Mouse (Mus musculus) thymus, adult 2 months (tissue): ENCODE results near the gene Cactin. TPM values are rescaled to one million over a fixed set of nuclear protein-coding genes. Genes with fewer than 3 reads are reported as not detected.

ENCODE experiments used
- DNase-seq: peaks from one replicate; pipeline ENCODE4 v3.0.0; 2021
- H3K27ac ChIP-seq: fragments of 200-500 bp; 2 replicates; pipeline ENCODE4 v1.5.1; 2012; ENCODE audit warnings: low read length, control low read depth; ENCODE audit not compliant: control insufficient read depth, insufficient read depth
- H3K27me3 ChIP-seq: fragments of 200-500 bp; 2 replicates; pipeline ENCODE4 v1.6.1; 2012; ENCODE audit warnings: mild to moderate bottlenecking, low read length, moderate library complexity, mixed read lengths; ENCODE audit not compliant: control insufficient read depth, insufficient read depth
- H3K36me3 ChIP-seq: fragments of 200-500 bp; 2 replicates; pipeline ENCODE4 v1.6.1; 2012; ENCODE audit warnings: mild to moderate bottlenecking, low read length, moderate library complexity; ENCODE audit not compliant: control insufficient read depth, insufficient read depth
- H3K4me1 ChIP-seq: fragments of 200-500 bp; replicated peaks from 2 replicates; pipeline ENCODE4 v1.6.1; 2012; ENCODE audit warnings: low read length; ENCODE audit not compliant: control insufficient read depth, insufficient read depth
- H3K4me3 ChIP-seq: fragments of 200-500 bp; 2 replicates; pipeline ENCODE4 v1.5.1; 2012; ENCODE audit warnings: mild to moderate bottlenecking, low read length, control low read depth, moderate library complexity; ENCODE audit not compliant: control insufficient read depth, insufficient read depth
- CTCF ChIP-seq: fragments of 200-500 bp; IDR thresholded peaks from 2 replicates; pipeline ENCODE4 v1.5.1; 2012; ENCODE audit warnings: mild to moderate bottlenecking, control low read depth, low read length, moderate library complexity, borderline replicate concordance; ENCODE audit not compliant: control insufficient read depth, poor library complexity, insufficient read depth; ENCODE audit errors: extremely low read depth
- POLR2A ChIP-seq: fragments of 200-500 bp; IDR thresholded peaks from 2 replicates; pipeline ENCODE4 v1.6.1; 2012; ENCODE audit warnings: mild to moderate bottlenecking, low read length, control low read depth, moderate library complexity; ENCODE audit not compliant: control insufficient read depth, poor library complexity, insufficient read depth; ENCODE audit errors: extremely low read depth
- WGBS: fragments of 180-500 bp; shearing (Covaris S2); methylation state at CpG from one replicate; pipeline ENCODE4 v1.1.7; 2018; 5-methylcytosine and 5-hydroxymethylcytosine counted together
- polyA plus RNA-seq: library from polyadenylated mRNA; depleted of rRNA; stranded (reverse); fragments of >200 nt; gene quantifications from 2 replicates; pipeline ENCODE4 v1.2.3, GENCODE M21; 2012

The Cactin gene
- polyA plus RNA-seq, 1 experiment, result 89.3 TPM

DNA sequence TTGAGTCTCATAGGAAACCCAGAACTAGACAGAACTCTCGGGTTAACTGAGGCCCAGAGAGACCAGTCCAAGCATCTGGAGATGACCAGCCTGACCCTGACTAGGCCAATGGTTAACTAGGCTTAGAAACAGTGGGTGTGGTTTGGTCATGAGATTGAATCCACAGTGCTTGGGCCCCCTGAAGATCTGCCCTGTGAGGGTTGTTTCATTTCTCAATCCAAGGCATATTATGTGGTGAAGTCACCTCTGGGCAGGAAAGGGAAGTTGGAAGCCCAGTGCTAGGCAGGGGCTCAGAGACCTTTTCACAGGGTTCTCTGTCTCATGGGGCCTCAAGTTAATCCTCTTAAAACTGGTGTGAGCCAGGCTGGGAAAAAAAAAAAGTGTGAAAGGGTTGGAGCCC, 37.9 kb downstream of the Cactin start:
- 50% methylated on average over 1 of the region's 1 CpGs for WGBS
- H3K27ac ChIP-seq, result no peak overlapping the region; the same call in 1 of the 2 replicates
- no peaks in the 10 kb centered on the region for H3K27me3 ChIP-seq
- no peak for DNase-seq
- TF ChIP-seq CTCF (no peak), POLR2A (no peak)
- no peak overlapping the region for H3K4me3 ChIP-seq
- peaks cover 28% of the 10 kb centered on the region for H3K4me1 ChIP-seq
- H3K36me3 ChIP-seq, result no peaks in the 10 kb centered on the region

DNA sequence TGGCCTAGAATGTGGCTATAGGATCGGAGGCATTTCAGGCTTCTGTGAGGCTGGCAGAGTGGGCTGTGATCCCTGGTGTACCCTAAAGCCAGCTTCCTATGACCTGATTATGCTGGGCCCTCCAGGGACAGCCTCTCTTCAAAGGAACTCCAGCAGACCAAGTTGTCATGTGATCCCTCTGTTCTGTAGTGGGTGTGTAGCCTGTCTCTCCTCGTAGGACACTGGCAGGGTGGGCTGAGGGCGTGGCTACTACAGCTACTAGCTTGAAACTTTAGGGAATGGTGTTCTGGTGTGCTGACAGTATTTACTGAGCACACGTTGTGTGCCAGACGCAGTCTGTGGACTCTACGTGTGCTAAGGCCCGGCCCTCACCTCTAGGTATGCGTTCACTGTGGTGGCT, 39.8 kb downstream of the Cactin start:
- no peak for DNase-seq
- Histone ChIP-seq H3K27ac (no peak overlapping the region), H3K4me1 (peaks cover 28% of the 10 kb centered on the region), H3K36me3 (no peaks in the 10 kb centered on the region), H3K4me3 (no peak overlapping the region), H3K27me3 (no peaks in the 10 kb centered on the region)
- TF ChIP-seq POLR2A (no peak), CTCF (no peak)
- 88% methylated on average over 8 of the region's 8 CpGs for WGBS

GRCm38 (mm10) chr10:81362336-81362949, 41.5 kb downstream of the Cactin start:
- Histone ChIP-seq H3K4me1 (peaks cover 17% of the 10 kb centered on the region), H3K36me3 (peaks cover 9% of the 10 kb centered on the region), H3K27me3 (no peaks in the 10 kb centered on the region), H3K27ac (no peak overlapping the region), H3K4me3 (no peak overlapping the region)
- DNase-seq, result no peak
- TF ChIP-seq POLR2A, result no peak
- TF ChIP-seq CTCF, result no peak
- 98% methylated on average over 12 of the region's 12 CpGs for WGBS

DNA sequence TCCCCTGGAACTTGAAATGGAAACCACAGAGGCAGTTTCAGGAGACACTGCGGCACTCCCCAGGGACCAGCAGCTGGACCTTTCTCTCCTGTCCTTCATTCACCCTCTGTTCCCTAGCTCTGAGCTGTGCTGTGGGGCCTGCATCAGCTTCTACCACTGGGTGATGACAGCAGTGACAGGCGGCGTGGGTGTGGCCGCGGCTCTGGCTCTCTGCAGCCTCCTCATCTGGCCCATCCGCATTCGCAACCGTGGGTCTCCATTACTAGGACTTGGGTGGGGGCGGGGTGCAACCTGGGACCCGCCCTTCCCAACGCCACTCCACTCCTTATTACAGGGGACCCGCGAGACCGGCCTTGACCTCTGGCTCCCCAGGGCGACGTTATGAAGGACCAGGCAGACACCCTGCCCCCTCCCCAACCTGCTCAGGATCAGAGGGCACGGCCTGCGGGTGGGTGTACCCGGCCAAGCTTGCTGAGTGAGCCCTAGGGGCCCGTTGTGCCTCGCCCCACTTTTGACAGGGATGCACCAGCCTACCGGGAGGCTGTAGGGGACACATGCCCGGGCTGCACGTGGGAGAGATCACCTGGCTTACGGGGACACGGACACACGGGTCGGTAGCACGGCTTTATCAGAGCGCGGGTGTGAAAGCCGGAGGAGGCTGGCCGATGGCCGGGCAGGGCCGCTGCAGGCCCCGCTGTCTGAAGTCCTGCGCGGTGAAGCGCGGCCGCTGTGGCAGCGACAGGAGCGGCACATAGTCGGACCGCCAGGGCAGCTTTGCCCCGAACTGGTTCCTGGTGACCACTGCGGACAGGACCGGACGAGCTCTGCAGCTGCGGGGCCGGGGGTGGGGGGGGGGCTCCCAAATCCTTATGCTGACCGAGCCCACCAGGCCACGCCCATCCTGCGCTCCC, 42.8 kb downstream of the Cactin start:
- no peaks in the 10 kb centered on the region for H3K27me3 ChIP-seq
- H3K36me3 ChIP-seq, result peaks cover 19% of the 10 kb centered on the region
- 94% methylated on average over 54 of the region's 54 CpGs for WGBS
- H3K27ac ChIP-seq, result no peak overlapping the region
- TF ChIP-seq CTCF (no peak), POLR2A (no peak)
- DNase-seq, result no peak
- H3K4me3 ChIP-seq, result no peak overlapping the region
- H3K4me1 ChIP-seq, result peaks cover 6% of the 10 kb centered on the region

- Histone ChIP-seq H3K27me3 (no peaks in the 10 kb centered on the region), H3K4me1 (no peaks in the 10 kb centered on the region), H3K27ac (no peak overlapping the region), H3K4me3 (no peak overlapping the region), H3K36me3 (peaks cover 24% of the 10 kb centered on the region)
- TF ChIP-seq POLR2A, result no peak
- TF ChIP-seq CTCF, result no peak
- no peak for DNase-seq
- WGBS, result 95% methylated on average over 28 of the region's 28 CpGs
Measured at GRCm38 (mm10) chr10:81364666-81365065, 43.8 kb downstream of the Cactin start.

DNA sequence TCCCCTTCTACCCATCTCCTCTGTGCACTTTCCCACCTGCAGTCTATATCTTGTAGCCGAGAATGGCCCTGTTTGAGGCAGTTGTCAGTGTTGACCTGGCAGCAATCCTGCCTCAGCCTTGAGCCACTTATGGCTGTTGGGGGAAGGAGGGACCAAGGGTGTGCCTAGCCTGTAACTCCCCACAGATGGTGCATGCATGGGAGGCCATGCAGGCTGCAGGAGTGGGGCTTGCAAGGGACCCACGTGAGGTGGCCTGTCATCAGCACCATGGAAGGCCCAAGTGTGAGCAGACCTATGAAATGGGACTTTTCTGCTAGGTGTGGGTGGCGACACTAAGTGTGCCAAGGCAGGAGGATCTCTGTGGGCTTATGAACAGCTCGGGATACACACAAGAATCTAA, 44.2 kb downstream of the Cactin start:
- Histone ChIP-seq H3K27me3 (no peaks in the 10 kb centered on the region), H3K4me3 (no peak overlapping the region), H3K4me1 (no peaks in the 10 kb centered on the region), H3K27ac (no peak overlapping the region), H3K36me3 (peaks cover 28% of the 10 kb centered on the region)
- no peak for TF ChIP-seq POLR2A
- no peak for TF ChIP-seq CTCF
- WGBS, result 75% methylated on average over 4 of the region's 4 CpGs
- DNase-seq, result no peak
